Mouse (Mus musculus) liver, embryonic 15.5 days (tissue): Measurements from ENCODE around the gene Zic2. TPM values are rescaled to one million over a fixed set of nuclear protein-coding genes. Genes with fewer than 3 reads are reported as not detected.
A peak's percentile ranks its signal among the peaks of the same experiment; 100 is the strongest.
"Not testable (repeated sequence)": the region's sequence is repeated elsewhere in the genome, so short reads cannot be mapped to it uniquely, and the experiment has no call there.

ENCODE experiments used
- ATAC-seq: fragments of 200-750 bp; cut with Nextera tagmentation; 2 replicates; pipeline ENCODE4 v1.8.0; 2017; ENCODE audit warnings: moderate number of reproducible peaks, mild to moderate bottlenecking, moderate library complexity; ENCODE audit not compliant: insufficient read depth
- H3K27ac ChIP-seq: fragments of 300-500 bp; sonication (generic); replicated peaks from 2 replicates; pipeline ENCODE4 v1.5.1; 2015; ENCODE audit warnings: mild to moderate bottlenecking, inconsistent platforms
- H3K27me3 ChIP-seq: fragments of 300-500 bp; sonication (generic); 2 replicates; pipeline ENCODE4 v1.6.1; 2015; ENCODE audit warnings: mild to moderate bottlenecking, inconsistent platforms
- H3K36me3 ChIP-seq: fragments of 300-500 bp; sonication (generic); replicated peaks from 2 replicates; pipeline ENCODE4 v1.6.1; 2015; ENCODE audit warnings: moderate library complexity, mild to moderate bottlenecking, inconsistent platforms
- H3K4me1 ChIP-seq: fragments of 300-500 bp; sonication (generic); replicated peaks from 2 replicates; pipeline ENCODE4 v1.6.1; 2015; ENCODE audit warnings: inconsistent platforms
- H3K4me2 ChIP-seq: fragments of 300-500 bp; sonication (generic); 2 replicates; pipeline ENCODE4 v1.6.1; 2015; ENCODE audit warnings: moderate library complexity, mild to moderate bottlenecking, inconsistent platforms
- H3K4me3 ChIP-seq: fragments of 300-500 bp; sonication (generic); replicated peaks from 2 replicates; pipeline ENCODE4 v1.5.1; 2015; ENCODE audit warnings: mild to moderate bottlenecking, inconsistent platforms
- H3K9ac ChIP-seq: fragments of 300-500 bp; sonication (generic); 2 replicates; pipeline ENCODE4 v1.6.1; 2015; ENCODE audit warnings: moderate library complexity, mild to moderate bottlenecking, inconsistent platforms
- H3K9me3 ChIP-seq: fragments of 300-500 bp; sonication (generic); replicated peaks from 2 replicates; pipeline ENCODE4 v1.6.1; 2016; ENCODE audit warnings: inconsistent platforms
- WGBS: fragments of 180-500 bp; shearing (Covaris S2); methylation state at CpG from one replicate; pipeline ENCODE4 v1.1.7; 2015; ENCODE audit warnings: mixed read lengths; ENCODE audit not compliant: insufficient replicate concordance; 5-methylcytosine and 5-hydroxymethylcytosine counted together
- polyA plus RNA-seq: library from polyadenylated mRNA; unstranded; fragments of >200 nt; fragmentation: Nextera tagmentation; extraction: Ambion mirVana; gene quantifications from 2 replicates; pipeline ENCODE4 v1.2.1, GENCODE M21; 2015

Gene Zic2
- polyA plus RNA-seq, 1 experiment from 2014 or later, result not detected

DNA sequence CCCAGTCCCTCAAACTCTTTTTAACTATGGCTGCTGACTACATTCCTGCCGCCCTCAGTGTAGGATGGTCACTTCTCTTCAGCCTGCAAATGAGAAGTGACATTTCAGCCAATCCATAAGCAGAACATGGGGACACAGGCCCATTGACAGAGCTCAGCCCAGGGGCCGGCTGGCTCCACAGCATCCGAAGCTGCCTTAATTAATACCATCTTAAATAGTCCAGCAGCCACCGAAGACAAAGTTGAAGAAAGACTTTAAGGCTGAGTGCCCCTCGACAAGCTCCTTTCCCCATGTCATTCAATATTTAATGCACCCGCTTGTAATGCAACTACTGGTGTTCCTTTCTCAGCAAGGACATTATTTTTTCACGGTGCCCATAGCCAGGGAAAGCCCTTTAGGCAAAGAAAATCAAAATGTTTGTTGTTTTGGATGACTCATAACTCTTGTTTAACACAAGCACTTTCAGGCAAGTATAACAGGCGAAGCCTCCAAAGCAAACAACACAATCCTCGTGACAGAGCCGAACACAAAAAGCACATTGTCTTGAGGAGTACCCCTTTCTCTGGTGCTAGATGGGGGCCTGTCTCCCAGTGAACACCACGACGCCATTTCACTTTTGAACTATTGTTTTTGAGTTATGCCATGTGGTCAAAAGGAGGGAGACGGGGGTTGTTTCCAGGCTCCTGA is 22.4 kb upstream of the Zic2 start:
- Histone ChIP-seq H3K4me1 (peaks cover 9% of the 10 kb centered on the region), H3K27ac (no peak overlapping the region), H3K9ac (no peak overlapping the region), H3K36me3 (no peaks in the 10 kb centered on the region), H3K9me3 (no peaks in the 10 kb centered on the region), H3K4me3 (no peak overlapping the region), H3K4me2 (no peak overlapping the region), H3K27me3 (peaks cover 79% of the 10 kb centered on the region)
- WGBS, result 43% methylated on average over 13 of the region's 13 CpGs
- ATAC-seq, result no peak

DNA sequence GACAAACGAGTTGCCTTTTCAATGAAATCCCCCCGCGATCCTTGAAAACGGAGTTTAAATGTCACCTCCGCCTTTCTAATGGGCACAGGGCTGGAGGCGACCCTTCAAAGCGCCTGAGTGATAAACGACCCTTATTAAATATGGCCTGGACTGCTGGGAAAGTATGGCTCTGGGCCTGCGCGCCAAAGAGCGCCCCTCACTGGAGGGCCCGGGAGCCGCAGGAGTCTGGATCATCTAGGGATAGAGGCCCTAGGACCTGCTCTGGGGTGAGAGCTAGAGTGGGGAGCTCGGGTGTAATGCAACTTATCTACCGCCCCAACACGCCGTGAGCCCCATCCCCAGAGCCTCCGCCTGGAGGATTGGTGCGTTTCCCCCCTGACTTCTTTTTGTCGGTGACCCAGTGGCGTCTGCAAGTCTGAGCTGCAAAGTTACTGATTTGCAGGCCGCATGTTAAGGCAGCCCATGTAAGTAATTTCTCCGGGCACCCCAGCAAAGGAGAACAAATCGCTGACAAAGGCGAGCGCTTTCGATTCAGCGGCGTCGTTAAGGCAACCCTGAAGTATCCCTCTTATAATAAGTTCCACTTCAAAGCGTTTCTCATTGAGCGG is 21.7 kb upstream of the Zic2 start:
- Histone ChIP-seq H3K4me1 (peaks cover 9% of the 10 kb centered on the region), H3K9ac (no peak overlapping the region), H3K4me3 (peak overlapping the region; percentile 9; the same call in 1 of the 2 replicates), H3K36me3 (no peaks in the 10 kb centered on the region), H3K27me3 (peaks cover 73% of the 10 kb centered on the region), H3K9me3 (no peaks in the 10 kb centered on the region), H3K27ac (no peak overlapping the region), H3K4me2 (peak overlapping the region; percentile 38)
- no peak for ATAC-seq
- WGBS, result 8% methylated on average over 32 of the region's 32 CpGs

DNA sequence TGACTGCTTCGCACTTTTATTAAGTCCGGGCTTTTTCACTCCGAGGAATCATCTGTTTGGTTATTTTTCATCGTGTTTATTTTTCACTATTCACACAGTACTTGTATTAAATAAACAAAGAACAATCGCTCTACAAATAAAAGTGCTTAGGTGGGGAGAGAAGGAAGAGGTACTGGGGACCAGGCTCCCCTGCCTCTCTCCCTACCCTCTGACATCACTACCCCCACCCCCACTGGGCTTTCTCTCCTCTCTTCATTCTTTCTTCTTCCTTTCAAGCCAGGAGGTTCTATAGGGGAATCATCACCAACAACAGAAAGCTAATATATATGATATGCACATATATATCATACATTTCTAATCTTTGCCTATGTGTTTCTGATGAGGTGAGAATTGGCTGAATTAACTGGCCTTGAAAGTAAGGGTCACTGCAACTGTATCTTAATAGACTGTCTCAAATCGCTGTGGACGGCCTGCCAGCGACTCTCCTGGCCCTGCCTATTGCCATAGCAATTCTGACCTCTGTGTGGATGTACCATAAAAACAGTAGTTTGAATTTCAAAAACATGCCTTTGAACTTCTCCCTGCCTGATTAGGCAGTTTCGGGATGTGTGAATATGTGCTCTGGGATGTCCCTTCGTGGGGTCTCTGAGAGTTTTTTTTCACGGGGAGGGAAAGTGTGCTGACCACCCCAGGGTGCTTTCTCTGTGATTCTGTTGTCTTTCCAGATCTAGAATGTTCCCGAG is 21.1 kb upstream of the Zic2 start:
- WGBS, result 19% methylated on average over 12 of the region's 12 CpGs
- ATAC-seq, result no peak
- peaks cover 9% of the 10 kb centered on the region for H3K4me1 ChIP-seq
- no peaks in the 10 kb centered on the region for H3K36me3 ChIP-seq
- peak overlapping the region; percentile 38; the same call in 1 of the 2 replicates for H3K4me2 ChIP-seq
- no peak overlapping the region for H3K4me3 ChIP-seq
- peaks cover 66% of the 10 kb centered on the region for H3K27me3 ChIP-seq
- H3K9ac ChIP-seq, result no peak overlapping the region
- no peak overlapping the region for H3K27ac ChIP-seq
- no peaks in the 10 kb centered on the region for H3K9me3 ChIP-seq

DNA sequence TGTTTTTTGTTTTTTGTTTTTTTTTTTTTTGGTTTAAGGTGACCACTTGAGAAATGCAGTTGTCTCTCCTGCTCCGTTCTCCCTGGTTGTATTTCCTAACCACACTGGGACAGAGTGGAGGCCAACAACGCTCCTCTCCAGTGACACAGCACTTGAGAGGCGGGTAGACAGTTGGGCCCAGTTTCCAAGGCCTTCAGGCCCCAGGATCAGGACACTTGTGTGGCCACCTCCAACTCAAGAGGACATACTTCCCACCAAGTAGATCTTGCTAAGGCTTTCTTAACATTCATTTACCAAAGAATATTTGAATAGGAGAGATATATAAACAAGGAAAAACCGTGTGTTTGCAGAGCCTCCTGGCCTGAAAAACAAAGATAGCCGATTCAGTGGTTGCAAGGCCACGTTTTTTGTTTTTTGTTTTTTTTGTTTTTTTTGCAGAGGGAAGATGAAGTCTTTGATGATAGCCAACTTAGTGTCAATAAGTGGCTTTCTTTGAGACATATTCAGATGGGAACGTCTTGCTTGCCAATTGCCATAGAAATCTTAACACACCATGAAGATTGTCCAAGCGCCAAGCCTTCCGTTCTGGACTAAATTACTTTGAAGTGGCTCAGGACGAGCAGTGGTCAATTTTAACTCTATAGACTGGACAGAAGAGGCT is 20.2 kb upstream of the Zic2 start:
- H3K9ac ChIP-seq, result no peak overlapping the region
- H3K9me3 ChIP-seq, result no peaks in the 10 kb centered on the region
- ATAC-seq, result no peak
- H3K4me1 ChIP-seq, result peaks cover 9% of the 10 kb centered on the region
- H3K27ac ChIP-seq, result no peak overlapping the region
- H3K27me3 ChIP-seq, result peaks cover 63% of the 10 kb centered on the region
- WGBS, result 50% methylated on average over 10 of the region's 10 CpGs
- H3K36me3 ChIP-seq, result no peaks in the 10 kb centered on the region
- H3K4me3 ChIP-seq, result no peak overlapping the region
- no peak overlapping the region for H3K4me2 ChIP-seq

DNA sequence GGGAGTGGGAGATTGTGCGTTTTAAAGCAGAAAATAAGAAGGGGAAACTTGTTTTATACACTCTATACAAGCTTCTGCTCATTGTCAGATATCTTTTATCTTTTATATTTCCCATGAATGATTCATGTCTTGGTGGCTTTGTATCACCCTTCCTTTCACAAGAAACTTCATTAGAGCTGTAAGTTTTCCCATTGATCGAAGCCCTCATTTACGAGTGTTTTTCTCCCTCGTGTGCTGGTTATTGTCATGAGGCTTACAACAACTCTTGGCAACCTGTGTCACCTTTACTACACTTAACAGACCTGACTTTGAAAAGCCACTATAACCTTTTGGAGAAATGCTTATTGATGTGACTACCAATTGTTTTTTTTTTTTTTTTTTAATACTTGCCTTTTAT is 19.7 kb upstream of the Zic2 start:
- H3K4me3 ChIP-seq, result no peak overlapping the region
- ATAC-seq, result no peak
- WGBS, result 56% methylated on average over 4 of the region's 4 CpGs
- no peak overlapping the region for H3K27ac ChIP-seq
- H3K36me3 ChIP-seq, result no peaks in the 10 kb centered on the region
- H3K27me3 ChIP-seq, result peaks cover 63% of the 10 kb centered on the region
- H3K4me1 ChIP-seq, result peaks cover 6% of the 10 kb centered on the region
- H3K4me2 ChIP-seq, result no peak overlapping the region
- H3K9me3 ChIP-seq, result no peaks in the 10 kb centered on the region
- no peak overlapping the region for H3K9ac ChIP-seq

DNA sequence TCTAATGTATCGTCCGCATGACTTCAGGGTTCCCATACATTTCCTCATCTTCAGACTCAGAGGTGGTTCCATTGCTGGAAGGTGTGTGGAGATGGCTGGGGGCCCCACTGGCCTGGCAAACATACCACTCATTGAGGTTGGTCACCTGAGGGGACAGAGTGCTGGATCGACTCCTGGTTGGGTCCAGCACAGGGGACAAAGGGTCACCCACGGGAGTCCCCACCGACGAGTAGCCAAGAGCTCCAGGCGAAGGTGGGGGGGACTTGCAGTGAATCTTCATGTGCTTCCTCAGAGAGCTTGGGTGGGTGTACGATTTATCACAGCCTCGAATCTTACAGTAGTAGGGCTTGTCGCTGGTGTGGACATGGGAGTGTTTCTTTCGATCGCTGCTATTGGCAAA is 15.9 kb upstream of the Zic2 start:
- not testable (repeated sequence) for H3K4me3 ChIP-seq, H3K36me3 ChIP-seq, H3K27ac ChIP-seq, H3K4me2 ChIP-seq, H3K9ac ChIP-seq, H3K4me1 ChIP-seq, H3K9me3 ChIP-seq, ATAC-seq
- 55% methylated on average over 12 of the region's 12 CpGs for WGBS
- H3K27me3 ChIP-seq, result peaks cover 58% of the 10 kb centered on the region

DNA sequence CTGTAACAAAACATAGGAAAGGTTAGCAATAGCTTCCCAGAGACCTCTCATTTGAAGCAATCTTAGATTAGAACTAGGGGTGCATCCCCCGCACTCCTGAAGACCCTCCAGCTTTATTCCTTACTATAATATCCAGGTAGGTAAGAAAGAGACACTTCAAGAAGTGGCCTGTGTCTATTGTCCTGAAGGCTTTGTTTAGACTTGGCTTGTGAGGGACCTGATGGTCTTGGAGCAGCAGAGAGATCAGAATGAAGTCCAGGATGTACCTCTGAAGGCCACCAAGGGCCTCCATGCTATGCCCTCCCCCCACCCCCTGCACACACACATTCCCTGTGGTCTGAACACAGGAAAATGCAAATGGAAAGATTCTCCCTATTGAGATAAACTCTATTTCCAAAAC is 15.5 kb upstream of the Zic2 start:
- Histone ChIP-seq H3K9ac (no peak overlapping the region), H3K4me2 (no peak overlapping the region), H3K4me1 (peaks cover 8% of the 10 kb centered on the region), H3K27me3 (peaks cover 58% of the 10 kb centered on the region), H3K9me3 (no peaks in the 10 kb centered on the region), H3K4me3 (no peak overlapping the region), H3K27ac (no peak overlapping the region), H3K36me3 (no peaks in the 10 kb centered on the region)
- WGBS, result 76% methylated on average over 1 of the region's 1 CpGs
- ATAC-seq, result no peak

DNA sequence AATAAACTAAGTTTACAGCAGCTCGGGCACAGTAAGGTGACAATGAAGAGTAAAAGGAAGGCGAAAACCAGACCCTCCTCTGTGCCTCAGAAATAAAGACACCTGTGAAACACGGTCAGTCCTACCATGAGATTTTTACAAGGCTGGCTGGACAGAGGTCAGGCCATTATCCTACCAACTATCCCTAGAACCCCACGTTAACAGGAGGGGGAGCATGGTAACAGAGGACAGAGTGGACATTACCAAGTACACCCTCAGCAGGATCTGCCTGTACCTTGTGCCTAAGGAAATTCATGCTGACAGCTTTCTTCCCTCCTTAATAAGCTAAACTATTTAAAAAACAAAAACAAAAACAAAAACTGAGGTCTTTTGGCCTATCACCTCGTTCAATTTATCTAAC is 15.0 kb upstream of the Zic2 start:
- peaks cover 13% of the 10 kb centered on the region for H3K4me1 ChIP-seq
- H3K27ac ChIP-seq, result no peak overlapping the region
- 43% methylated on average over 5 of the region's 5 CpGs for WGBS
- no peak overlapping the region for H3K4me2 ChIP-seq
- no peak for ATAC-seq
- no peaks in the 10 kb centered on the region for H3K9me3 ChIP-seq
- peaks cover 58% of the 10 kb centered on the region for H3K27me3 ChIP-seq
- H3K4me3 ChIP-seq, result no peak overlapping the region
- no peaks in the 10 kb centered on the region for H3K36me3 ChIP-seq
- H3K9ac ChIP-seq, result no peak overlapping the region

DNA sequence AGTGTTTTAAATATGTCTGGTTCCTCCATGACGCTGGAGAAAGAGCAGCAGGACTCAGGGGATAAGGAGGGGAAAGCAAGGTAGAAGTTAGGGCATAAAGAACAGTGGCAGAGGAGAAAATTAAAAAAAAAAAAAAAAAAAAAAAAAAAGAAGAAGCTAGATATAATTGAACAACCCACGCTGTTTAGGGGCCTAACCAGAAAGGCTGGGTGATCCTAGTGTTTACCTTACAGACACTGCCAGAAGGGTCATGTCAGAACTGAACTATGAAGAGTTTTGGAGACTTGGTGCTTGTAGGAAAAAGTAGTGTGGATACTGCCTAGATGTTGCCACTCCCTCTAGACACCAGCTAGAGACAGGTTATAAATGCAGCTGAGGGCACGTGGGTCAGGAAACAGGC is 13.7 kb upstream of the Zic2 start:
- WGBS, result 39% methylated on average over 3 of the region's 3 CpGs
- Histone ChIP-seq H3K27me3 (peaks cover 65% of the 10 kb centered on the region), H3K27ac (no peak overlapping the region), H3K9me3 (no peaks in the 10 kb centered on the region), H3K9ac (no peak overlapping the region), H3K4me2 (no peak overlapping the region), H3K4me1 (peaks cover 14% of the 10 kb centered on the region), H3K4me3 (no peak overlapping the region), H3K36me3 (no peaks in the 10 kb centered on the region)
- ATAC-seq, result no peak

DNA sequence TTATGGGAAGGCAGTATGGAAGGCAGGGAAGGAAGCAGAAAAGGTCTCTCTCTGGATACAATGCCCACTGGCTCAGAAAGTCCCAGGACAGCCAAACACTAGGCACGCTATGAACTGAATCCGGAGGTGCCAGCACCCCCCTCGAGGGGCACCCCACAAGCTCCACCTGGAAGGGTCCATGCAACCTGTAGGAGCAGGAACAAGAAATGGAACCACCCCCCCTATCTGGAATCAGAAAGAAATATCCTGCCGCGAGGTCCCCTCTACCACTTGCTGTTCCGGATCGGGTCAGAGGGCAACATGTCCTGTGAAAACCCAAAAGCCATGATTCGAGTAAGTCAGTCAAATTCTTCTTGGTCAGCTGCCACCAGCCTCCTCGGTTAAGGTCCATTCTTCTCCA is 13.3 kb upstream of the Zic2 start:
- ATAC-seq, result no peak
- Histone ChIP-seq H3K36me3 (no peaks in the 10 kb centered on the region), H3K4me1 (peaks cover 14% of the 10 kb centered on the region), H3K27me3 (peaks cover 70% of the 10 kb centered on the region), H3K4me2 (no peak overlapping the region), H3K4me3 (no peak overlapping the region), H3K9ac (no peak overlapping the region), H3K27ac (no peak overlapping the region), H3K9me3 (no peaks in the 10 kb centered on the region)
- WGBS, result 32% methylated on average over 9 of the region's 9 CpGs

DNA sequence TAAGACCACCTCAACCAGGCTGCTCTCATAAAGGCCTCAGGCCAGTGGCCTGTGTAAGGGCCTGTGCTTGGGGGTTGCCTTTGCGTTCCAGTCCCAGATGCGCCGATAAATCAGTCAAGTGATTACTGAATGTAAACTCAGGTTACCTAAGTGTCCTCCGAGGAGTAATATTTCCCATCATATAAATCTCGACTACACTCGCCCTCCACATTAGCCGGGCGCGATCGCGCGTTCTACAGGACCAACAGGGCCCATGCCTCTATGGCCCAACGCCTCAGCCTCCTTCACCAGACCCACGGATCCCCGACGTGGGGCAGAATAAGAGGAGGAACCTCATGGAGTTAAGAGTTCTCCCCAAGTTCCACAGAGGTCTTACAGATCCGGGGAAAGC is 12.6 kb upstream of the Zic2 start:
- Histone ChIP-seq H3K27me3 (peaks cover 77% of the 10 kb centered on the region), H3K9ac (no peak overlapping the region), H3K4me2 (no peak overlapping the region)

More for the DNA sequence above, 12.6 kb upstream of the Zic2 start:
- Histone ChIP-seq H3K9me3 (no peaks in the 10 kb centered on the region), H3K27ac (no peak overlapping the region), H3K36me3 (no peaks in the 10 kb centered on the region), H3K4me3 (no peak overlapping the region), H3K4me1 (peaks cover 14% of the 10 kb centered on the region)
- 19% methylated on average over 17 of the region's 17 CpGs for WGBS
- no peak for ATAC-seq
